Mouse (Mus musculus) testis, postnatal 14 days (tissue): ENCODE measurements around the gene Pdzd7.

Source experiments
- DNase-seq: peaks from one replicate; pipeline ENCODE4 v3.0.0; 2021; ENCODE audit warnings: low spot score

Gene Pdzd7

GRCm38 (mm10) chr19:45045651-45046050, at the start of gene Pdzd7:
Pdzd7 (minus strand) TSS chr19:45045717.
- no peak for DNase-seq

GRCm38 (mm10) chr19:45081841-45082550, 36.5 kb upstream of the Pdzd7 start:
- no peak for DNase-seq

- DNase-seq: peak; percentile 57
Measured at GRCm38 (mm10) chr19:45081279-45081678, 35.8 kb upstream of the Pdzd7 start.

- DNase-seq: no peak
Measured at GRCm38 (mm10) chr19:45080711-45081110, 35.2 kb upstream of the Pdzd7 start.

GRCm38 (mm10) chr19:45079769-45080515, 34.4 kb upstream of the Pdzd7 start:
- peak; percentile 78 for DNase-seq

GRCm38 (mm10) chr19:45078971-45079764, 33.7 kb upstream of the Pdzd7 start:
- DNase-seq: no peak

- no peak for DNase-seq
Measured at GRCm38 (mm10) chr19:45077742-45078645, 32.5 kb upstream of the Pdzd7 start.

- peak; percentile 72 for DNase-seq
Measured at GRCm38 (mm10) chr19:45076586-45077510, 31.3 kb upstream of the Pdzd7 start.

GRCm38 (mm10) chr19:45076036-45076575, 30.6 kb upstream of the Pdzd7 start:
- no peak for DNase-seq

- peak; percentile 38 for DNase-seq
Measured at GRCm38 (mm10) chr19:45075323-45076035, 30.0 kb upstream of the Pdzd7 start.

- peak; percentile 92 for DNase-seq
Measured at GRCm38 (mm10) chr19:45074580-45075322, 29.2 kb upstream of the Pdzd7 start, which contains the start of gene Kazald1. Kazald1 (plus strand) TSS chr19:45075241.

- peak; percentile 85 for DNase-seq
Measured at GRCm38 (mm10) chr19:45073871-45074542, 28.5 kb upstream of the Pdzd7 start.

GRCm38 (mm10) chr19:45067758-45068510, 22.4 kb upstream of the Pdzd7 start:
- DNase-seq: no peak

GRCm38 (mm10) chr19:45067170-45067569, 21.7 kb upstream of the Pdzd7 start:
- DNase-seq: no peak

GRCm38 (mm10) chr19:45065226-45065625, 19.7 kb upstream of the Pdzd7 start:
- no peak for DNase-seq

- no peak for DNase-seq
Measured at GRCm38 (mm10) chr19:45063565-45064292, 18.2 kb upstream of the Pdzd7 start.

GRCm38 (mm10) chr19:45058841-45059240, 13.3 kb upstream of the Pdzd7 start:
- DNase-seq: peak; percentile 61
